Mouse (Mus musculus) ES-CJ7 (cell line): ENCODE data around the gene Ccdc188.
"Not testable (repeated sequence)": the region's sequence is repeated elsewhere in the genome, so short reads cannot be mapped to it uniquely, and the experiment has no call there.

Experiments
- DNase-seq: peaks from one replicate; pipeline ENCODE4 v3.0.0; 2011; ENCODE audit warnings: low read depth, low spot score

The Ccdc188 gene

DNA sequence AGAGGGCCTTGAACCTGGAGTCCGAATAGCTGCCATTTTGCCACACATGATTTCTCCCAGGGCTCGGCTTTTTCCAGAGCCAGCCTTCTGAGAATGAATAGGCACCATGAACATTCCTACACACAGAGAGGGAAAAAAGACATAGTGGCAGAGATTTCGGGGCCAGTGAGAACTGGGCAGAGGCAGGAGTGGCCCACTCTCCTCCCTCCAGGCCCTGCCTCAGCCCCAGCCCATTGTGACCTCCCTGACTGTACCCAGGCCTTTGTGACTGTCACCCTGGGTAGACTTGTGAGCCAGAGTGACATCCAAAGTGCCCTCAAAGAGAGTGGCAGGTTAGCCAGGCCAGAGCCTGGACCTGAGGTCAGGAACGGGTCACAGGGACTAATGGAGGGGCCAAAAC lies at the start of gene Ccdc188:
Gene Ccdc188, plus strand, starts transcription at position 301 of the 400 bp plus-strand sequence.
- no peak for DNase-seq

DNA sequence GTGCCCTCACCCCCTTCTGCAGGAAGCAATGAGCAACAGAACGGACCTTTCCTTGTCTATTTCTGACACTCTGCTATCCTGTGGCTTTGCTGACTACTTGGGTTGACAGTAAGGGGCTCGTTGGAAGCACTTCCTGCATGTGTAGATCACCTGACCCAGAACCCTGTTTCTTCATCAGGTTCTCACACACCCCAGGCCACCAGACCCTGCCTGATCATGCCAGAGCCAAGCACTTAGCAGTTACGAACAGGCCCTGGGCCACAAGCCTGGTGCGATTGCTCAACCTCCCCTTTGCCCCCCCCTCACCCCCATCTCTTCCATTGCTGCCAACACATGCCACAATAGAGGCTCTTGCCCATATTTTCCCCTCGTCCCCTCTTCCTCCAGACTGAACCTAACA lies 48.5 kb upstream of the Ccdc188 start:
- DNase-seq = no peak

DNA sequence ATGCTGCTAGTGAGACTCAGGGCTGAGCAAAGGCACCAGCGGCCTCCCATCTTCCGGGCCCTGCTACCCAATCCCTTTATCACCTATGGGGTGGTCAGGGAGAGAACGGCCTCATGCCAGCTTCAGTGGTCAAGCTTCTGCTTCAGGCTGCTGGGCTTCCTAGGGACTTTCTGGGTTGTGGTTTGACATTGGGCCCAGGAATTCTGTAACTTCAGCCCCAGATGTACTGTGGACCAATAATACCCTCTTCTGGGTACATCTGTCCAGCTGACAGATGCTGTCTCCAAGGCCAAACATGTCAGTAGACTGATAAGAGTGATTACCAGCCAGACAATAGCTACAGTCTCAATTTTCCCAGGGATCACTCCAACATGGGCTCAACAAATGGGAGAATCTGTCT lies 47.9 kb upstream of the Ccdc188 start:
- DNase-seq = no peak

DNA sequence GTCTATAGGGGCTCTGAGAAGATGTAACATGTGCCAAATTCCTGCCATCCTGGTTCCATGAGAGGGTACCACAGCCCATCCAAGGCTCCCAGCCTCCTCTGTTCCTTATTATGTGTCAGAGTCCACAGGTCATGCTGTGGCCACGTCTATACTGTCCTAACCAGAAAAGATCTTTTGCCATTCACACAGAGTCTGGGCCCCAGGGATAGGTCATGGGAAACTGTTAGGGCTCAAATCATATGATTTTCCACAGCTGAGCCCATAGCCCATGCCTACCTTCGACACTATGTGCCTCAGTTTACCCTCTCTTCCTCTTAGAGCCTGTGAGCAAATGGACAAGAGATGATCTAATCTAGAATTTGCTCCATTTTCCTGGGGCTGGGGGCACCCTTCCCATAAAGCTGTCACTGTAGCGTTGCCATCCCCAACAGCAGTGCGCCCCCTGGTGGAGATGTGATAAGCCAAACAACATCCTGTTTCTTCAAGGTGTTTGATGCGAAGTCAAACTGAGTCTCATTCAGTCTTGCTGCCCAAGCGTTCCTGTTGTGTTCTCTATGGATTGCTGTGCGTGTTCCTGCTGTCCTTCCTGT lies 45.3 kb upstream of the Ccdc188 start:
- DNase-seq = peak; percentile 58

DNA sequence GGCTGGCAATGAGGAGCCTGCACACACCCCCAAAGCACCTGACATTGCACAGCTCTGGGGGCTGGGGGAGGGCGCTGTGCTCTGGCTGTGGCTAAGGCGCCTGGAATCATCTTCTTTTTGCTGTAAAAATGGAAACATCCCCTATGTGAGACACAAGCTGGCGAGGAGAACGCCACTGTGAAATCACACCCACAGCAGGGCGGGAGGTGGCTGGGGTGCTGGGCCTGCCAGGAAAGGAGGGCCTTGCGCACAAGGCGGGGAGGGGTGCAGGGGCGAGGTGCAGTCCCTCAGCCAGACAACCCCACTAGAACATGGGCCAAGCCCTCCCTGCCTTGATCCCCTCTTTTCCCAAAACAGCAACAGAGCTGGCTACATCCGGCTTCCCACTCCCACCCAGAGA lies 44.4 kb upstream of the Ccdc188 start:
- DNase-seq = no peak

DNA sequence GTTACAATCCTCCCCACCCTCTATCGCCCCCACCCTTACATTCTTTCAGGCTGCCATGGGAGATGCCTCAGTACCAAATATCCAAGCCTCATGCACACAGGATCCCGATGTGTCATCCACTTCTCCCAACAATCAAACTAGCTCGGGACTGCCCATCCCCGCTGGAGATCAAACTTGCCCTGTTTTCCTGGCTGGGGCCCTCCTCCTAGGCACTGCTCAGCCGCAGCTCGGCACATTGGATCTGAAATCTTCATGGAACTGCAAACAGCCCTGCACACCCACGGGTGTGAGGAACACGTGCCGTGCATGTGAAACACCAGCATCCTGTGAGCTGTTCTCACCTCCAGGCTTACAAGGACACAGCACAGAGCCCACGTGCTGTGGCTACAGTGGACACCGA lies 43.9 kb upstream of the Ccdc188 start:
- DNase-seq = no peak

DNA sequence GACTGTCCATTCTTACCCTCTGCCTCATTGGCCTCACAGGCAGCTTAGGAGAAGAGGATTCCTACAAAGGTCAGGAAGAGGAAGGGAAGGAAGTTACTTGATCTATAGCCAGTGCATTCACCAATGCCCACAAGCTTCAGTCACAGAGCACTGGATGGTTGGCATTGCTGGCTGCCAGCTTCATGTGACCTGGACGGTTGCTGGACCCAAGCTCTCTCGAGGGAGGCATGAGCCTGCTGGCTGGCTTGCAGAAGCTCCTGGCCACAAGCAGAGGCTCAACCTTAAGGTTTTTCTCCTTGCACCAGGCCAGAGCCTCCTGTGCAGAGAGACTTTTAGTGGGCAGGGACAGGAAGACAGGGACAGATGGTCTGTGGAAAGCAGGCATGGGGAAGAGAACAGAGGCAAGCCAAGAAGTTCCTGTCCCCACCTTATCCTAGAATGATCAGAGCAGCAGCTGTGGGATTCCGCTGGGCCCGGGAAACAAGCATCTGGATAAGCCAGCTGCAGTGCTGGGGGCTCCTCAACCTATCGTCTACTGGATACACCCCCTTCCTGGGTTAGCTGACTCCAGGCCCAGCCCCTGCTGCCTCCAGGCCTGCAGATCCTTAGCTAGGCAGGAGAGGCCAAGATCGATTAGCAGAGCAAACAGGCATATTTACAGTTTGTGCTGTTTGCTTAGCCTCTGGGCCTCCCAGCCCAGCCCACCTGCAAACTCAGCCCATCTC lies 41.7 kb upstream of the Ccdc188 start:
- DNase-seq = no peak

DNA sequence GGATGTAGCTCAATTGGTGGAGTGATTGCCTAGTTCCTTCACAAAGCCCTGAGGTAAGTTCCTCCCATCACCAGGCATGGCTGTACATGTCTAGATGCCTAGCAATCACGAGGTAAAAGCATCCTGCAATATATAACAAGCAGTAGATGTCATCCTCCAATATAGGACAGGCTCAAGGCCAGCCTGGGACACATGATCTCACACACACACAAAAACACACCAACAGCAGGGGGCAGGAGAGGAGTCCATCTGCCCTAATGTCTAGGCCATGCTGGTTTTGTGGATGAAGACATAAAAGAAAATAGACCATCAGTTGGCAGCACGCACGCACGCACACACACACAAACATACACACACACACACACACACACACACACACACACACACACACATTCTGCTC lies 40.9 kb upstream of the Ccdc188 start:
- no peak for DNase-seq

DNA sequence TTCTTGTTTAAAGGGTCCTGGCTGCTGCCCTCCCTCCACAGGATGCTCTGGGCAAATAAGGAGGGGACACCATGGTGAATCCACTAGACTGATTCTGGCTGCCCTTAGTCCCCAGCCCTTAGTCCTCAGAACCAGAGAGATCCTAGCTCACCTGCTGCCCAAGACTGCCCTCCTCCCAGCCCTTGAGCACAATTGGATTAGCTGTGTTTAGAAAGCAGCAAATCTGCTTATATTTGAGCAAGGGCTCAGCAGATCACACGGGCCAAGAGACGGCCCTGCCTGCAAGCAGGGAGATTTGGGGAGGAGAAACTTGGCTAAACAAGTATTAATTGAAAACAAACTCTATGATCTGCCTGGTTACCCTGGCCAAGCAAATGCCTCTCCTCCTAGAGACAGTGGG lies 38.1 kb upstream of the Ccdc188 start:
- no peak for DNase-seq

DNA sequence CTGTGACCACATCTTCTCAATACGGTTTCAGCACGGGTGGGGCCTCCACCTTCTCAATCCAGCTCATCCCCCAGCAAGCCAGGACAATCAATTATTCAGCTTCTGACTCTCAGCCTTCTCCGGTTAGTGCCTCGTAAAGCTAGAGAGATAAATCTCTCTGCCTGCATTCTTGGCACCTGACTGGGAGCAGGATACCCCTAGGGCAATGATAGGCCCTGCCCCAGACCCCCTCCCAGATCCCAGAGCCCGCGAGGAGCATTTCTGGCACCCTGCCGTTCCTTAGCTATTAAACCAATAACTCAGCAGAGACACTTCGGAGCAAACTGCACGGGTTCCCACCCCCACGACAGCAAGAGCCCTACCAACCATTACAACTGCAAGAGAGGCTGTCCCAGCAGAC lies 36.3 kb upstream of the Ccdc188 start:
- DNase-seq = no peak

DNA sequence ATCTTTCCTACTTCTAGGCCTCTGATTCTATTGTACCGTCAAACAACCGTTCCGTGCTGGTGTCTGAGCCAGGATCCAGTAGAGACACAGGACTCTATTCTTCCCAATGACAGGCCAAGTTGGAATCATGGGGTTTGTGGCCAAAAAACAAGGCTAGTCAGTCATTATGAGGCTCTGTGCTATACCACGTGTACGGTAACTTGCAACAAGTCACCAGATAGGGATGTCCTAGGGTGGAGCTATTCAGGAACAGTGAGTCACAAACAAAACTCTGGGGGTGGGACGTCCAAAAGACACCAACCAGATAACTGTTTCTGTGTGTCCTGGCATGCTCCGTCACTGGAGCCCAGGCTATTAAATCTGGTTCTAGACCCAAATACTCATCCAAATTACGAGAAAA lies 34.9 kb upstream of the Ccdc188 start:
- DNase-seq = no peak

DNA sequence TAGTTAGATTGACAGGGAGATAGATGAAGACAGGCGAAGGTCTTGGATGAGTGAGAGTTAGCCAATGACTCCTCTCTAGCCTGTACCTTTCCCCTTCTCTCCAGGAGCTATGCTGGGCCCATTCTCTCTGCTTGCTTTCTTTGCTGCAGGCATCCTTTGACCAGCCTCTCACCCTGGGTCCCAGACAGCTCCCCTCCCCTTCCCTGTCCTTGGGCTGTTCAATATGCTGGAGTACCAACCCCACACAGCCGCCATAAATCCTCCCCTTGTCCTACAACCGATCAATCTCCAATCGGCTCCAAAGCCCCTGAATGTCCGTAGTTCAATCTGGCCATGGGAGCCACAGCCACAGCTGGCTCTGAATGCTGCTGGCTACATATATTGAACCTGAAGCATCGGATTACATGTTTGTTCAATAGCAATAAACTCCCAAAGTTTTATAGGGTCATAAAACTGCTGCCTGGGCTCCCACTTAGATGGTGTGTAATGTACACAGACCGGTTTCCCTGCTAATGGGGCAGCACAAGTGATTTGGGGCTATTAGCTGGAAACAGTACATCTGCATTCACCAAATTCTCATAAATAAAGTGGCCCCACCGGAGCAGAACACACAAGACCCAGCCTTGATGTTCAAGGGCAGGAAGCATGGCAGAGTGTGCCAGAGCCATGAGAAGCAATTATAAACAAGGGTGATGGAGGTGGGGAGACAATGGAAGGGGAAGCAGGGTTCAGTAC lies 31.8 kb upstream of the Ccdc188 start:
- DNase-seq = no peak

DNA sequence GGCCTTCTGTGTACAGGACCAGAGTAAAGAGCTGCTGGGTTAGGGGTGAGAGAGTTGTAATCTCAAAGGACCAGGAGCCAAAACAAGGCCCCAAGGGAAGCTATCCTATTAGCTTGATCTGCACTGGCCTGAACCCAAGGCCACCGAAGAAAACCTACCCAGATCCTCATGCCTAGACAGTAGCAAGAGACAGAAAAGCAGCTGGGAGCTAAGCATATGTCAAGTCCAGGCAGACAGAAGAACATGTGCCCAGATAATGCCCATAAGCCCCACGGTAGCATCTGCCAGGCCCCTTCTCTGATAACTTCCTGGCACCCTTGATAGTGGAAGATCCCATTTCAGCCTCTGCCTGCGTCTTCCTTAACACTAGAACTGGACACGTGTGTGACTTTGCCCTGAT lies 30.9 kb upstream of the Ccdc188 start:
- DNase-seq = no peak

DNA sequence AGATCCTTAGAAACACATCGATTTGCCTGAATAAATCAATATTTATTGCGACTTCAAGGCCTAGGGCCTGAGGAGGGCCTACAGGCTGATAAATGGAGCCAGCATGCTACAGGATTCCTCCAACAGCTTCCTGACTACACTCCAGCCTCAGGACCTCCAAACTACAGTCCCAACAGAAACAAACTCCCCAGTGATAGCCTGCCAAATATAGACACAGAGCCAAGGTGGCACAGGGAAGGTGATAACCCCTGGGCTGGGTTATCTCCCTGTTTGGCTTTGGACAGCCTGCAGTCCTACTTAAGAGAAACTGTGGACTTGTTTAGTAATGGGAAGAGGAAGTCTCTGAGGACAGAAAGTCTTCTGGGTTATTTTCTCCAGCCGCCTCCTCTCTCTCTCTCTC lies 30.5 kb upstream of the Ccdc188 start:
- no peak for DNase-seq

DNA sequence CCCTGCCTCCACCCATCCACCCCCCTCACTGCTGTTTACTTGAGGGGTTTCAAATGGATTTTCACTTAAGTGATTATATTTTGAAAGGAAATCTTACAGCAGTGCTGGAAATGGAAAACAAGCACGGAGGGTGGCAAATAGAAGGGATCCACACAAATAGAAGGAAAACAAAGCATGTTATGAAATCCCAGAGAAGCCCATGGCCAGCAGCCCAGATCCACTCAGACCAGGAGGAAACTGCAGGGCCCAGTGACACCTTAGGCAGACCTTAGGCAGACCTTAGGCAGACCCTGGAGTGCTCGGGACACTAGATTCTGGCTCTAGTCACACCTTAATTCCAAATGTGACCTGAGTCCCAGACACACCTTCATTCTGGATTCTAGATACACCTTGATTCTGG lies 26.7 kb upstream of the Ccdc188 start:
- DNase-seq = no peak

DNA sequence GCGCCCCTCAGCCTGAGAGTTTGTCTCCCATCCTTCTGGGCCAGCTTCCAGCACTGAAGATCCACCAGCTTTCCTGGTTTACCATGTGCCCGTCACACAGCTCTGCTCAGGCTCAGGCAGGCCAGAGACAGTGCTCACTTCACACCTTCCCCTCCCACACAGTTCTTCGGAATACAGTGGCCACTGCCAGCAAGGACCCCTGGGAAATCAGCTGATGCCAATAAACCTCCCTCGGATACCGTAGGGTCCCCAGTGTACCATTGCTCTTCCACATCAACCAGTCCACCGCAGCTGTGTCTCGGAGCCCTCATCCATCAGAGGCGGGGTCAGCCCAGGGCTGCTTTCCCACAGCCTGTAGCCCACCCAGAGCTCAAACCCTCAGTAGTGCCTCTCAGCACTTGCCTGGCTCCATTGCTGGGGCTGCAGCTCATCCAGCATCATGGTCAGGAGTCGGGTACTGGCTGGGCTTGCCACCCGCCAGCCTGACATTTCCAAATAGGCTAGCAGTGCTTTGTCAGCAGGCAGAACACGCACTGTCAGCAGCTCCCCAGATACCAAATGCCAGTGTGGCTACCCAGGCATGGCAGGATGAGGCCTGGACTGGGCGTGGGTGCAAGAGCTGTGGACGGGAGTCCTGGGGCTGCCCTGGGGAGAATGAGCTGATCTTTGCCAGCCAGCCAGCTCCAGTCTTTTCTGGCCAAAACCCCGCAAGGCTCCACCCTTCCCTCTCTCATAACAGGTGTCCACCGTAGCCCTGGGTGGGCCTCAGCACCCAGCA lies 23.3 kb upstream of the Ccdc188 start:
- DNase-seq = no peak

DNA sequence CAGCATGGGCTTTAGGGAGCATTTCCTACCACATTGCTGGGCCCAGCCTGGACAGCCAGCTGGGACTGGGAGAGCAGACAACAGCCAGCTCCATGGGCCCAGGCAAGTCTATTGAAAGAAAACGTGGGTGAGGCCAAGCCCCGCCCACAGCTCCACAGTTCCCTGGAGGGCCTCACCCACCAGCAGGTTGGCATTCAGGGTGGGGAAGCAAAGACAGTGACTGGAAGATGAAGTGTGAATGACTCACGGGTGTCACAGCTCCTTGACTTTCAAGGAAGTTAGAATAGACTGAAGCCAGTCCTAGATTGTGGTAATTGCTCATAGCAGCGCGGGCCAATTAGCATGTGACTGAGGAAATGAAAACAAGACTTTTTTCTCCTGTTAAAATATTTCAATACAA lies 22.6 kb upstream of the Ccdc188 start:
- peak; percentile 33 for DNase-seq

DNA sequence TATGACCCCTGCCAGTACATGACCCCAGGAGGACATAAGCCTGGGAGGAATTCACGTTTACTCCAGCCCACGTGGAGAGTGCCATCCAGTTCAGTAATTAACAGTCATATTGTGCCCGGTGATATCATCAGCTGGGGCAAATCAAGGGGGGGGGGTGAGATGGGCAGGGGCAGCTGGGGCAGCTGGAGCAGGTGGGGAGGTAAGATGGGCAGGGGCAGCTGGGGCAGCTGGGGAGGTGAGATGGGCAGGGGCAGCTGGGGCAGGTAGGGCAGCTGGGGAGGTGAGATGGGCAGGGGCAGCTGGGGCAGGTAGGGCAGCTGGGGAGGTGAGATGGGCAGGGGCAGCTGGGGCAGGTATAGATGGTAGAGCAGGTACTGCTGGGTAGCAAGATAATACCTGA lies 22.1 kb upstream of the Ccdc188 start:
- not testable (repeated sequence) for DNase-seq

DNA sequence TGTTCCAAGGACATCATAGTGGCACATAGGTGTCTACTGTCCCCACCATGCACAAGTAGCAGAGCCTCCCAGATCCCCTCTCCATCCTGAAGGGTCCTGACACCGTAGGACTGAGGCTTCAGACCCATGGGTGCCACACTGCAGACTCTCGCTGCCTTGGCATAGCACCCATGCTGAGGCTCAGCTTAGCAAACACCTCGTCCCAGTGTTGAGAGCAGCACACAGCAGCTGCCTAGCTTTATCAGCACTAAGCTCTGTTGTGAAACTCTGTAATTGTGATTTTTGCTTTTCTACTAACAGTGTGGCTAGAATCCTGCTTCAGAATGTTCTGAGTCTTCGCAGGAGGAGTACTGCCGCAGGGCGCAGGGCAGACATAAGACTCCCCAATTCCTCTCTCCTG lies 19.8 kb upstream of the Ccdc188 start:
- no peak for DNase-seq

DNA sequence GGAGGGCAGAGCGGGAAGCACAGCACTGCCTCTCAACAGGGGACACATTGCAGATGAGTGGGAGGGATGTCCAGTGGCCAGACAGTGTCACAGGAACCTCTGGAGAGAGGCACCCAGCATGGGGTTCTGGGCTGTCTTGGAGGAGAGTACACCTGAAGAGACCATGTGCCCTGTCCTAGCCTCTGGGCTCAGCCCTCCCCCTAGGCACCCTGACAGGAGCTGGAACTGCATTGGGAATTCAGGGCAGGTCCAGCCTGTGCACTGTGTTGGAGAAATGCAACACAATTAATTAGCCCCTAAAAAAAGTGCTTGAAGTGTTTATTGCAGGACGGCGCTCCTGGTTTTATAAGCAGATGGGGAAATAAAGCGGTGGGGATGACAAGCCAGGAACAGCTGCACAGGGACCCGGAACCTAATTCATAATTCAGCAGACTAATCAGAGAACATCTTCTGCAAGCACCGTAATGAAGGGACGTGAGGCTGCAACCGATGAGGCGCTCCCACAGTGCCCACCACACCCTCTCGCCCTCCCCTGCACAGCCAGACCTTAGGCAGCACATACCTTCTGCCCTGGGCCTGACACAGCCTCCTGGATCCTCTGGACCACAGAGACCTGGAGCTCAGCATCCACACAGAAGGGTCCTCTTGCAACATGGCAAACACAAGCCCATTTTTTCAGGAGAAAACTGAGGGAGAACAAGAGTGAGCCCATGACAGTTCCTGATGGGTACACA lies 19.1 kb upstream of the Ccdc188 start:
- no peak for DNase-seq

DNA sequence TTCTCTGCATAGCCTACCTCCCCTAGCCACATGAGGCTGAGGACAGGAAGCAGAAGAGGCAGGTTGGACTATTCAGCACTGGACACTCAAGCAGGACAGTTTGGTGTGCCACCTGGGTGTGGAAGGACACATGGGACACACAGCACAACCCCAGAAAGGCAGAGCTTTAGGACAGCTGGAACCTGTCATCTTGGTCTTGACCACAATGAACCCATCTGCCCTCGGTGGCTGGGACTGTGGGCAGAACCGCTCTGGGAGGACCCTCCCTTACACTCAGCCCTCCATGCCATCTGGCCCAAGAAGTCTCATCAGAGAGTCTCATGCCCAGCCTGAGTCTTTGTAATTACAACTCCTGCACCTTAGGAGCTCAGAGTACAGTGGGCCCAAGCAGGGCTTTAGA lies 17.6 kb upstream of the Ccdc188 start:
- no peak for DNase-seq

DNA sequence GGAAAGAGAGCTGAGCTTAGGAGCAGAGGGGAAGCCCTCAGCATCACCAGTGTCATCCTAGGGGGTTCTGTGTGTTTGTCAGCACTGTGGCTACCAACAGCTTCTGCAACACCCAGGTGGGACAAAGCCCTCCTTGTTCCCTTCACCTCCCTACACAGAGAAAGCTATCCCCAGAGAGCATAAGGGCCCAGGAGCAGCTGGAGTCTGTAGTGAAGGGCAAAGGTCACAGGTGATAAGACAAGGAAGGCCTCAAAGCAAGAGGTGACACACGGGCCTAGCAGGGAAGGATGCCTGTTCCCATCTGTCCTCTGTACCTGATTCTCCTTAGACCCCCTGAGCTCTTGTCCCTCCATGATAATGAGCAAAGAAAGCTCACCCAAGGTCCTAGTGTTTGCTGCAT lies 16.1 kb upstream of the Ccdc188 start:
- DNase-seq = no peak
